Mouse (Mus musculus) embryonic fibroblast, embryonic 13.5 days (primary cell): ENCODE data around the gene Serpini1. TPM values are rescaled to one million over a fixed set of nuclear protein-coding genes. Genes with fewer than 3 reads are reported as not detected.
A peak's percentile ranks its signal among the peaks of the same experiment; 100 is the strongest.

Experiments
- H3K27ac ChIP-seq: 2 replicates; pipeline ENCODE4 v1.5.1; 2012; ENCODE audit warnings: low read length, control low read depth, inconsistent platforms; ENCODE audit not compliant: insufficient read depth
- H3K4me1 ChIP-seq: 2 replicates; pipeline ENCODE4 v1.6.1; 2011; ENCODE audit warnings: low read length; ENCODE audit not compliant: control insufficient read depth, insufficient read depth
- H3K4me3 ChIP-seq: 2 replicates; pipeline ENCODE4 v1.5.1; 2011; ENCODE audit warnings: mild to moderate bottlenecking, control low read depth, low read length; ENCODE audit not compliant: insufficient read depth
- CTCF ChIP-seq: IDR thresholded peaks from 2 replicates; pipeline ENCODE4 v1.5.1; 2011; ENCODE audit warnings: mild to moderate bottlenecking, control low read depth, low read length, moderate library complexity, borderline replicate concordance; ENCODE audit not compliant: insufficient read depth
- POLR2A ChIP-seq: IDR thresholded peaks from 2 replicates; pipeline ENCODE4 v1.6.1; 2011; ENCODE audit warnings: low read depth, mild to moderate bottlenecking, control low read depth, low read length, moderate library complexity
- polyA plus RNA-seq: library from polyadenylated mRNA; stranded (reverse); fragments of >200 nt; gene quantifications from 2 replicates; pipeline ENCODE4 v1.2.4, GENCODE M21; 2011; ENCODE audit warnings: low read depth; ENCODE audit not compliant: missing spikeins, insufficient read length

Serpini1 gene
- polyA plus RNA-seq, 1 experiment: 1.9 TPM

GRCm38 (mm10) chr3:75556121-75556694, 1.1 kb upstream of the Serpini1 start:
- Histone ChIP-seq H3K27ac (peak overlapping the region; percentile 51), H3K4me1 (no peaks in the 10 kb centered on the region; the same call in 1 of the 2 replicates), H3K4me3 (peak overlapping the region; percentile 95)
- TF ChIP-seq POLR2A: no peak
- TF ChIP-seq CTCF: no peak

DNA sequence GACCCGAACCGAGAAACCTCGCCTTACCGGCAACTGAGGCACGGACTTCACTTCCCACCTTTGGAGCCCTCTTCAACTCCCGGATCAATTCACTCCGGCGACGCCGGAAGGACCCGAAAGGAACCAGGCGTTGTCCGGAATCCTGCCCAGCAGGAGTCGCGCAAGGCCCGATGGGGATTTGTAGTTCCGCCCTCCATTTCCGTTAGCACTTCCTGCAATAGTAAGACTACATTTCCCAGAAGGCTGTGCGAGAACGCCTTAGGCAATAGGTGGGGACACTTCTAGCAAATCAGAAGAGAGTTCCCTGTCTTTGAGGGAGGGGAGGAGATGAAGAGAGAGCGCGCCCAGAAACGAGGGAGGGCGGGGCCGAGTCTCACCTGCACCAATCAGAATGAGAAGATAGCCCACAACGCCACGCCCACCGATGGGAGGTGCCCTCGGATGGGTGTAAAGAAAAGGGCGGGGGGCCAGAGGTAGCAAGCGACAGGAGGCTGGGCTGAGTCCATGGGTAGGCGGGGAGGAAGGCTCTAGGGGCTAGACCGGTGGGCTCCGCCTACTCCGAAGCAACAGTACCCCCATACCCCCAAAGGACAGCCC, 554 bp upstream of the Serpini1 start, which contains the start of gene Pdcd10:
Gene Pdcd10 (minus strand): TSS at position 162 of the 597 bp plus-strand sequence.
- peak within 1 kb of the TSS; percentile 51 for H3K27ac ChIP-seq
- TF ChIP-seq CTCF (no peak), POLR2A (peak; percentile 80)
- H3K4me1 ChIP-seq: no peaks in the 10 kb centered on the region; the same call in 1 of the 2 replicates
- peak within 1 kb of the TSS; percentile 95 for H3K4me3 ChIP-seq

DNA sequence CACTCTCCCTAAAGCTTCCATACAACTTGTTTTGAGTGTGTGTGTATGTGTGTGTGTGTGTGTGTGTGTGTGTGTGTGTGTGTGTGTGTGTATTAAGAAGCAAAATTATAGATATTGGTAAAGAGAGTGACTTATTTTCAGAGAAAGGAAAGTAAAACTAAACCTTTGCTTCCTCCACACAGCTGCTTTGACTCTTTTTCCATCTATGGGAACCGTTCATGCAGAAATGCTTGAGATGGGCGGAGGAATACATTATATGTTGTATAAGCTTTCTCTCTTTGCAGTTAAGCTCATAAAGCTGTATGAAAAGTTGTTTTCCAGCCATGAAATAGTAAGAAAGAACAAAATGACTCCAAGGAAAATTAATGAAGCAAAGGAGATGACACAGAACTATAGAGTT, 16.7 kb downstream of the Serpini1 start:
- Histone ChIP-seq H3K4me3 (no peak overlapping the region), H3K27ac (no peak overlapping the region), H3K4me1 (no peaks in the 10 kb centered on the region)
- no peak for TF ChIP-seq POLR2A

GRCm38 (mm10) chr3:75575582-75575981, 18.2 kb downstream of the Serpini1 start:
- Histone ChIP-seq H3K4me3 (no peak overlapping the region), H3K27ac (no peak overlapping the region), H3K4me1 (no peaks in the 10 kb centered on the region)
- TF ChIP-seq CTCF (no peak), POLR2A (no peak)

GRCm38 (mm10) chr3:75579352-75579751, 22.0 kb downstream of the Serpini1 start:
- Histone ChIP-seq H3K4me3 (no peak overlapping the region), H3K4me1 (no peaks in the 10 kb centered on the region), H3K27ac (no peak overlapping the region)
- no peak for TF ChIP-seq CTCF
- no peak for TF ChIP-seq POLR2A

- Histone ChIP-seq H3K4me3 (no peak overlapping the region), H3K27ac (no peak overlapping the region), H3K4me1 (no peaks in the 10 kb centered on the region)
- TF ChIP-seq CTCF (no peak), POLR2A (no peak)
These were observed 25.9 kb downstream of the Serpini1 start for GRCm38 (mm10) chr3:75583293-75583692.

DNA sequence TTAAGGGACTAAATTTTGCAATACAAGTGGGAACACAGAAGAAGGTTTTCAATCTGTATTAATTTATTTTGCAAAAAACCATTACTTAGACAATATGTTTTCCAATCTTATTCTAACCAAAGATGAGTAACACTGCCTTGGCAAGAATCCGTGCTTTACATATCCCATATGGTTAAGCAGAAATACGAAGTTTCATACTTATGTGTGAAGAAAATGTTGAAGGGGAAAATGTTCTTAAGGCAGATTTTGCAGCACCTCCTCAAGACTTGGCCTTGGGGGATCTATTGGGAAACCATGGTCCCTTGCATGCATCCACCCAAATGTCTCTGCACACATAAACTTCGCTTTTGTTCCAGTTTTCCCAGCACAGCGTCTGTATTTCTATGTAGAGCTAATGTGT, 27.6 kb downstream of the Serpini1 start:
- TF ChIP-seq POLR2A (no peak), CTCF (no peak)
- H3K27ac ChIP-seq: no peak overlapping the region
- H3K4me1 ChIP-seq: no peaks in the 10 kb centered on the region
- no peak overlapping the region for H3K4me3 ChIP-seq

GRCm38 (mm10) chr3:75611019-75611418, 53.7 kb downstream of the Serpini1 start:
- H3K27ac ChIP-seq: no peak overlapping the region
- H3K4me1 ChIP-seq: peaks cover 2% of the 10 kb centered on the region; the same call in 1 of the 2 replicates
- no peak overlapping the region for H3K4me3 ChIP-seq
- TF ChIP-seq POLR2A (no peak), CTCF (no peak)

DNA sequence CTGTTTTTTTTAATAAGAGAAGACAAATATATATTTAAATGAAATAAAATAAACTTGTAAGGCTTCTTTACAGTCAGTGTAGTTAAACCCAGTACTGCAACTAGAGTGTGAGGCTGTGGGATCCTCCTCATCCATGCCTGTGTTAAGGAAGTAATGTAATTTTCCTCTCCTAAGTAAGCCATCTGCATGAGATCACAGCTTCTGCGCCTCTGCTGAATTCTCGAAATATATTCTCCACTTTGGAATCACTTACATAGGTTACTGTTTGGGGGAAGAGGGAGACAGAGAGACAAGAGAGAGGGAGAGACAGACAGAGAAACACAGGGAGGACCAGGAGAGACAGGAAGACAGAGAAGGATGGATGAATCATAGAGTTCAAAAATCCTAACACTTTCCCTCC, 67.3 kb downstream of the Serpini1 start:
- H3K4me3 ChIP-seq: no peak overlapping the region
- TF ChIP-seq POLR2A: no peak
- TF ChIP-seq CTCF: no peak
- H3K4me1 ChIP-seq: no peaks in the 10 kb centered on the region
- no peak overlapping the region for H3K27ac ChIP-seq

- no peak for TF ChIP-seq CTCF
- no peak for TF ChIP-seq POLR2A
- Histone ChIP-seq H3K4me3 (no peak overlapping the region), H3K4me1 (no peaks in the 10 kb centered on the region)
These were observed 73.8 kb downstream of the Serpini1 start for GRCm38 (mm10) chr3:75630988-75631615.

More at GRCm38 (mm10) chr3:75630988-75631615, 73.8 kb downstream of the Serpini1 start:
- no peak overlapping the region for H3K27ac ChIP-seq
